Mouse (Mus musculus) lung, embryonic 16.5 days (tissue): Measurements from ENCODE around the gene Wdr92. TPM values are rescaled to one million over a fixed set of nuclear protein-coding genes. Genes with fewer than 3 reads are reported as not detected.

Experiments
- polyA plus RNA-seq: library from polyadenylated mRNA; unstranded; fragments of >200 nt; fragmentation: Nextera tagmentation; extraction: Ambion mirVana; gene quantifications from 2 replicates; pipeline ENCODE4 v1.2.1, GENCODE M21; 2015

Gene Wdr92
- polyA plus RNA-seq, 1 experiment from 2014 or later = 27.0 TPM

Other genes with a start within 250 kb of the Wdr92 start
- gene Fbxo48, start 230.7 kb upstream of the Wdr92 start, polyA plus RNA-seq = 1.4 TPM in 2 replicates
- gene Cnrip1, start 130.5 kb upstream of the Wdr92 start, polyA plus RNA-seq = 34.1 and 35.0 TPM in 2 replicates
- 5.0 and 5.2 TPM in 2 replicates for gene Plek, start 129.7 kb upstream of the Wdr92 start, polyA plus RNA-seq
- gene Ppp3r1, start 22.8 kb upstream of the Wdr92 start, polyA plus RNA-seq = 85.6 and 89.4 TPM in 2 replicates
- gene Pno1, start 29.5 kb downstream of the Wdr92 start, polyA plus RNA-seq = 48.7 and 53.0 TPM in 2 replicates
- 88.2 and 89.1 TPM in 2 replicates for gene C1d, start 75.5 kb downstream of the Wdr92 start, polyA plus RNA-seq